Mouse (Mus musculus) induced T-regulatory cell, adult 2 months (primary cell): ENCODE results near the gene Mpo.

Experiments
- DNase-seq: peaks from one replicate; pipeline ENCODE4 v3.0.0-alpha.2; 2012; ENCODE audit warnings: low read depth

Mpo gene

GRCm38 (mm10) chr11:87758161-87758911, 35.0 kb upstream of the Mpo start:
- DNase-seq = peak; percentile 80

DNA sequence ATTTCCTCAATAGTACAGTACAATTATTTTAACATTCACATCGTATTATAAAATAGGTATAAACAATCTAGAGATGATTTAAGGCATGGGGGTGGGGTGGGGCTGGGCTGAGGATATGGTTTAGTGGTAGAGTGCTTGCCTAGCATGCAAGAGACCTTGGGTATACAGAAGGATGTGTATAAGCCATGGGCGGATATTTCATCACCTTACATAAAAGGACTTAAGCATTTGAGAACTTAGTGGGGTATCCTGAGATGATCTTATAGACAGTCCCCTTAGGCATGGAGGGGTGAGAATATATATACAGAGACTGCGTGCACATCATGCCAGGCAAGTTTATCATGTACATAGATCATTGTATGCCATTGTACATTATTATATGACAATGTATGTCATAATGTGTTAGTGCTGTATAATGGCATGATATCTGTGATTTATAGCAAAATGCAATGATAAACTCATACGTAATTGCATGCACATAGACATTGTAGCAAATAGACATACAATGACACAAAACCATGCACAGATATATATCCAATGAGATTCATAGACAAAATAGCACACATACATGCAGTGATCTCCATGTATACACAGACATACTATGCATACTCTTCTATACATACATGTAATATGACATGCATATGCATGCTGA, 34.3 kb upstream of the Mpo start:
- no peak for DNase-seq

GRCm38 (mm10) chr11:87759609-87760005, 33.8 kb upstream of the Mpo start:
- peak; percentile 89 for DNase-seq

DNA sequence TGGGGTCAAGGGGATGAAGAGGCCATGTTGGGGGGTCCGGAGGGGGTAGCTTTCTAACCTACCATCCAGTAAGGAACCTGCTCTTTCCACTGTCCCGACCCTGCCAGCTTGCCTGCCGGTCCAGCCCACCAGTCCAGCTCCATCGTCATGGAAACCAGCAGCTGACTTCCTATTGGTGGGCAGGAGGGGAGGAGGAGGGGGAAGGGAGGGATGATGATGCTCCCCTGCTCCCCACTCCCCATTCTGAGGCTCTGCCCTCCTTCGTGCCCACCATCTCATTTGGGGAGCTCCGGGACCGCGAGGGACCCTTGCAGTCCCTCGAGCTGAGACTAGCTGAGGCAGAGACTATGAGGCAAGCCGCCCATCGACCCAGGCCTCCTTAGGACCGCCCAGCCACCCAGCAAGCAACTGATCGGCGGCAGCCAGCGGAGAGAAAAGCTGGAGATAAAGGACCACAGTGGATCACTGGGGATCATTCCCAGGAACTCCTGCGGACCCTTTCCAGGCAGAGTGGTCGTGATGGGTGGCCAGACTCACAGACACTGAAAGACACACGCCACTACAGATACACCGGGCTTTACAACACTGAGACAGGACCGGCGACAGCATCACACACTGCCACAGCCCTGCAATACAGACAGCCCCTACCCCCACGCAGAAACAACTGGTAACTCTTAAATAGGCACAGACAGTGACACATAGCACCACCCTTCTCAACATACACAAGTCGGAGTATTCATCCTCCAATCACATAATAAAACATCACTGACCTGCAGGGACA, 32.9 kb upstream of the Mpo start, which contains the start of gene Tspoap1:
Gene Tspoap1 (plus strand): TSS at position 241 of the 781 bp plus-strand sequence.
- peak; percentile 69 for DNase-seq

GRCm38 (mm10) chr11:87761181-87761721, 32.1 kb upstream of the Mpo start:
- DNase-seq = no peak

DNA sequence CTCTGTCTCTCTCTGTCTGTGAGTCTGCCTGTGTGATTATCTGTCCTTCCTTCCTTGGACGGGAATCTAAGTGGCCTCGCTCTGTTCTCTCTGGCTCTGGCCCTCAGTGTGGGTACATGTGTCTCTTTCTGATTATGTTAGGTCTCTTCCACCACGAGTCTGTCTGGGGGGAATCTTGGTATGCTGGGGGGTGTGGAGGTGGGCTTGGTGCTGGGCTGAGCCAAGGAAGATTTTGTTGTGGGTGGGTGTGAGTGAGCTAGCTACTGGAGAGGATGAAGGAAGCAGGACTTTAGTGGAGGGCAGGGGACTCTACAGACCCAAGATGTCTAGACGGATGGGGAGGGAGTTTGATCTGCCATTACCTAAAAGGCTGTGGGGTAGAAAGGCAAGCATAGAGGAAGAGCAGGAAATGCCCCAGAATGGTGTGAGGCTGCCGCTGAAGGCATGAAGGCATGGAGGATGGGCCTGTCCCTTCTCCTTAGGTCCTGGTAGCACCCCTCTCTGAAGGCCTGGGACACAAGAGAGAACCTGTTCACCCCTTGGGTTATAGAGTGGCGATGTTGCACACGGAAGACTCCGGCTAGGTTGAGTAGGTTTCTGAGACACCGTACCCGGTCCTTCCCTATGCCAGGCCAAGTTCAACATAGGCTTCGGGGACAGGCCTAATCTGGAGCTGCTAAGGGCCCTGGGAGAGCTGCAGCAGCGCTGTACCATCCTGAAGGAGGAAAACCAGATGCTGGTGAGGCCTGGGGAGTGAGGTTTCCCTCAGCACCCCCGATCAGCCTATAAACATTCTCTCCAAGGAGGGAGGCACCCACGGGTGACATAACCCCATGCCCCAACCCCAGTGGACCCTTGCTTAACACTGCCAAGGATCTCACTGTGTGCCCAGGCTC, 31.3 kb upstream of the Mpo start:
- DNase-seq = peak; percentile 48

DNA sequence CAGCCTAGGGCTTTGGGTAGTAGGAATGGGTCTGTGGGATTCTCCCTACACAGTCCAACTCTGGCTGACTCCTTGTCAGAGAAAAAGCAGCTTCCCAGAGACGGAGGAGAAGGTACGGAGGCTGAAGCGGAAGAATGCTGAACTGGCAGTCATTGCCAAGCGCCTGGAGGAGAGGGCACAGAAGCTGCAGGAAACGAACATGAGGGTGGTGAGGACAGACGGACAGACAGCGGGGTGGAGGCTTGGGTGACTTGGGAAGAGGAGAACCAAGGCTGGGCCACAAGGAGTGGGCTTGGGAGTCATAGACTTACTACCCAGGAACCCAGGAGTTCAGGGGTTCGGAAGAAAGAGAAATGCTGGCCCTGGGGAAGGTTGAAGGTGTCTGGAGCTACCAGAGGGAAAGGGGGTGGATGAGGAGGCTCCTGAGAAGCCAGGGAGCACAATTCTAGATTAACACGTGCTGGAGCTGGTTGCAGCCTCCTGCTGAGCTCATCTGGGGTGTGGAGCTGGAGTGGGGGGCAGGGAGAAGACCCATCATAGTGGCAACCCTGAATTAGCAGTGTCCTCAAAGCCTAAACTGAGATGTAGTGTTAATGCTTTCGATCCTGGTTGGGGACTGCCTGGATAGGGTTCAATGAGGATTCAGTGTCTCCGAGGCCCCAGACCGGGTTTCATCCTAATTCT, 30.5 kb upstream of the Mpo start:
- no peak for DNase-seq

GRCm38 (mm10) chr11:87763511-87763987, 29.8 kb upstream of the Mpo start:
- peak; percentile 64 for DNase-seq

GRCm38 (mm10) chr11:87763988-87764876, 29.1 kb upstream of the Mpo start:
- DNase-seq = peak; percentile 65

- DNase-seq = no peak
Observed at GRCm38 (mm10) chr11:87768745-87769144, 24.6 kb upstream of the Mpo start.

DNA sequence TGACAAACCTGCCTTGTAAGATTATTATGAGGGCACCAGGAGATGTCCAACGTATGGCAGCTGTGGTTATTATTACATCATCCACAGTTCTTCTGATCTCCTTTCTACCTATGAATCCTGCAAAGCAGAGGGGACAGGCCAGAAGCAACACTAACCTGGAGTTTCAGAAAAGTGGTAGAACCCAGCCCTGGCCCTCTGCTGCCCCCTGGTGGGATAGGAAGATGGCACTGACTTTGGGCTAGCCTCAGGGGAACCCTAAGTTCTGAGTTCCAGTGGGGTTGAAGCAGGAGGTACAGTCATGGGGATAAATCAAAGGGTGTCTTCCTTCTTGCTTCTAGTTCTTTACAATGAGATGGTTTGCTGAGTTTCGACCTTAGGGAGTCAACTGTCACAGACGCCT, 22.4 kb upstream of the Mpo start:
- DNase-seq = peak; percentile 90

DNA sequence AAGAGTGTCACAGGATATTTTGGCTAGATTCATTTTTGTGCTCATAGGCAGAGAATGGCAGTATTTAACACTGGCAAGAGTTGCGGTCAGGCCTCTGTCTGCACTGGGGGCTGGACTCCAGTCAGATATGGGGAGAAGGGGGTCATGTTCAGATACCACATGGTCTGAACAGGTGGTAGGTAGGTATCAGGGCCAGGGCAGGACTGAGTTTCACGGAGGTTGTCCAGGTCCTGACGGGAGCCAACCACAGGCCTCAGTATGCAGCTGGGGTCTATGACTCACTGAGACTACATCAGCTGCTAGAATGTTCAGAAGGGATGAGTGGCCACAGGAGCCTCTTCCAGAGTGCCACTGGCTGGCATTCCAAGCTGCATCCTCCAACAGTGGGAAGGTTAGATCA, 21.0 kb upstream of the Mpo start:
- DNase-seq = no peak

DNA sequence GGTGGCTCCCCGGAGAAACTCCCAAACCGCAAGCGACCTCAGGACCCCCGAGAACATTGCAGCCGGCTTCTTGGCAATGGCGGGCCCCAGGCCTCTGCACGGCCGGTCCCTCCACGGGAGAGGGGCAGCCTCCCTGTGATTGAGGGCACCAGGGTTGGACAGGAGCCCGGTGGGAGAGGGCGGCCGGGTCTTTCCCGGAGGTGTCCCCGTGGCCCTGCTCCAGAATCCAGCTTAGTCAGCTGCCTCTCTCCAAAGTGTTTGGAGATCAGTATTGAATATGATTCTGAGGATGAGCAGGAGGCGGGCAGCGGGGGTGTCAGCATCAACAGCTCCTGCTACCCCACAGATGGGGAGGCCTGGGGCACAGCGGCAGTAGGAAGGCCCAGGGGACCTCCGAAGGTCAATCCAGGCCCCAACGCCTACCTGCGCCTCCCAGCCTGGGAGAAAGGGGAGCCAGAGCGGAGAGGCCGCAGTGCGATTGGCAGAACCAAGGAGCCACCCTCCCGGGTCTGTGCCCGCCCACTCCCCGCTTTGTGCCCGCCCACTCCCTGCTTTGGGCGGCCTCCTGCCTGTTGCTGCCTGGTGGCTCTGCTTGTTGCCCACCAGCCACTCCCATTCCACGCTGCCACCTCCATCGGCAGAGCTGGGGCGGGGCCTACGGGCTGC, 15.1 kb upstream of the Mpo start:
- peak; percentile 37 for DNase-seq

DNA sequence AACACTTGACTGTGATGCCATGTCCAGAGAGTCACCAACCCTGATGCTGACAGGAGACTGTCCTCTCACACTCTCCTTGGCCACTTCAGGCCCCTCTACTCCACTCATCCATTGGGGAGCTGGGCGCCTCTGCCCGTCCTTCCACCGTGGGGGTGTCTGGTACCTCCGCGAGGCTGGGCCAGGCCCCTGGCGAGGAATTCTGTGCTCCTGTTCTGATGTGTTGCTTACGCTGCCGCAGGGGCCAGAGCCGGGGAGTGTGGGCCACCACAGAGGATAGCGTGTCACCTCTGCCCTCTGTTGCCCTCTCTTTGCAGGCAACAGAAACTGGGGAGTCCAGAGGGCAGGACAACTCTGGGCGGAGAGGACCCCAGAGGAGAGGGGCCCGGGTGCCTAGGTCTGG, 14.5 kb upstream of the Mpo start:
- no peak for DNase-seq

DNA sequence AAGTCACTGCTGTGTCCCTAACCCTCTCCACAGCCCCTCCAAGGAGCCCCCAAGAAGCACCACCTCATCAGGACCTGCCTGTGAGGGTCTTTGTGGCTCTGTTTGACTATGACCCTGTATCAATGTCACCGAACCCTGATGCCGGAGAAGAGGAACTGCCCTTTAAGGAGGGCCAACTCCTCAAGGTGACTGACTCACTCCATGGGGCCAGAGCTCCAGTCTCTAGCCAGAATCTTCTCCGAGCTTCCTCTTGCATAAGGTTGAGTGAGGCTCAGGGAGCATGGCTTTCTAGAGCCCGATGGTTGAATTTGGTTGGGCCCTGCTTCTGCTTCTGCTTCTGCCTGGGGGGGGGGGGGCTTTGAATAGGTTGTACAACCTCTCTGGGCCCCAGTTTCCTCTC, 14.0 kb upstream of the Mpo start:
- DNase-seq = no peak

DNA sequence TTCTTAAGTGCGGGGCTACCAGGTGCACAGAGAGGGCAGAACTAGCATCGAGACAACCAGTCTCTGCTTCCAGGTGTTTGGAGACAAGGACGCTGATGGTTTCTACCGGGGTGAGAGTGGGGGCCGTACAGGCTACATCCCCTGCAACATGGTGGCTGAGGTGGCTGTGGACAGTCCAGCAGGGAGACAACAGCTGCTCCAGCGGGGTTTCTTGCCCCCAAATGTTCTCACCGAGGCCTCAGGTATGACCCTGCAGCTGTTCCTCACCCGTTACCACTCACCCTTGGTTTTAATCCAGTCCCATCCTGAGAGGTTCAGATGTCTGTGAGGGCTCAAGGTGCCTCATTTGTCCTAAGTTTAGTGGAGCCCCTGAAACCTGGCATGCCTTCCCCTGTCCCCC, 13.3 kb upstream of the Mpo start:
- no peak for DNase-seq

DNA sequence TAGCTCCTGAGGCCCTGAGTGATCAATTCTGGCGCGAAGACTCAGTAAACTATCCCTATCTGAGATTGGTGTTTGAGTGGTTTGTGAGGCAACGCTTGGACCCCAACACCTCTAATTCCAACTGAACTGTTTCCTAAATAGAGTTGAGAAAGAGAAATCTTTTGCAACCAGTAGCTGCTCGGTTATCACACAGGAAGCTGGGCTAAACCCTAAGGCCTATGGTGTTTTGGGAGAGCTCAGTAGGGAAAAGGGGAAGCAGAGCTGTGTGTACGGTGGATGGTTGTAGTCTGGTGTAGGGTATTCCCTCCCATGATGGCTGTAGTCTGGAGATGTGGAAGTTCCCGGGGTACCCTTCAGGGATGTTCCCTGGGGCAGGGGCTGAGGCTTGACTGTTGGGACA, 3.3 kb upstream of the Mpo start:
- DNase-seq = no peak

- peak; percentile 63 for DNase-seq
Observed at GRCm38 (mm10) chr11:87801711-87802275, 8.4 kb downstream of the Mpo start.

DNA sequence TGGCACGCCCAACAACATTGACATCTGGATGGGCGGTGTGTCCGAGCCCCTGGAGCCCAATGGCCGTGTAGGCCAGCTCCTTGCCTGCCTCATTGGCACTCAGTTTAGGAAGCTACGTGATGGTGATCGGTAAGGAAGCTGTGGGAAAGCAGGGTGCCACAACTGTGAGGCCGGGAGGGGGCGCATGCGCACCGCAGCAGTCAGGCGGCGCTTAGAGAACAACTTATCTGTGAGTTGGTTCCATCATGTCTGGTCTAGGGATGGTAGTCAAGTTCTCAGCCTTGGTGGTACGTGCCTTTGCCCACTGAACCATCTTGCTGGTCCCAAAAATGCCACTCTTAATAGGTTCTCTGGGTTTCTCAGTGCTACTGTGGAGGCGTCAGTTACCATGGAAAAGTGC, 9.2 kb downstream of the Mpo start:
- peak; percentile 50 for DNase-seq
